In the genomic region with DNA sequence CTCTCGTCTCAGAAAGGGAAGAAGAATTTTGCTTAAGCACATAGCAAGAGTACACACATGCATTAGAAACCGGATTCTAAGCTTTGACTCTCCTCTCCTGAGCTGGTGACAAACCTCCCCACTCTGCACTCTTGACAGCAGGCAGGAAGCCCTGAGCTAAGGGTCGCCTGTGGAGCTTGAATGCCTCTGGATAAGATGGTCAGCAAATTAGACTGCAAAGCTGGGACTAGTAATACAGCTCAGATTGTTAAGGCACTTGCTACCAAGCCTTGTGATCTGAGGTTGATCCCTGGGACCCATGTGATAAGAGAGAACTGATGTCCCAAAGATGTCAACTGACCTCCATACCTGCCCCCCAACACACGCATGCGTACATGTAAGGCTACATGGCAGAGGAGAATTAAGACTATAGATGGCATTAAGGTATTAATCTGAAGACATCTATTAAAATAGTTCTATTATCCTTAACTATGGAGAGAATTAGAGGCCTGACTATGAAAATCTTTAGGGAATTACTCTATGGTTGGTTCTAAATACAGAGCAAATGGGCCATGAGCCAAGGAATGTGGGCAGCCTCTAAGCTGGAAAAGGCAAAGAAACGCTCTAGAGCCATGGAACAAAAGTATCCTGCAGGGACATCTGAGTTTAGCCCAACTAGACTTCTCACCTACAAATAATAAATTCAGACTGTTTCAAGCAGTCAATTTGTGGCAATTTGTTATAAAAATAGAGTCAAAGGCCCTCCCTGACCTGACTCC, we compare ENCODE assay signal across 9 mouse cellular contexts. TPM values are rescaled to one million over a fixed set of nuclear protein-coding genes. Genes with fewer than 3 reads are reported as not detected.
DNase-seq lines count a peak whose midpoint lies in the region; ATAC-seq and TF ChIP-seq lines count a peak whose summit lies in the region.
"Had no signal": no experiment of that assay in that cellular context is flagged by ENCODE, and none has a peak within 500 bp of the region (broad histone marks: within the 10 kb centered on the region; RNA-seq: fewer than 3 reads in every experiment).

No protein-coding gene starts in this region.

- H3K9me3 ChIP-seq in kidney, embryonic 16.5 days (ENCODE audit: low read length): no peaks in the 10 kb centered on the region

- H3K27ac ChIP-seq in kidney, embryonic 16.5 days (ENCODE audit: low read length): peak overlapping the region; percentile 83

- no peak for TF ChIP-seq CTCF in Patski (IDR thresholded peaks at IDR 0.05)

- no peak overlapping the region for H3K4me3 ChIP-seq in kidney, embryonic 16.5 days (ENCODE audit: low read length)

- no peak for DNase-seq in kidney, adult 9 months
- DNase-seq in Patski (ENCODE audit: low read depth, low spot score): no peak
- DNase-seq in heart, adult 8-10 months (ENCODE audit: low spot score): peak; percentile 38
- peak; percentile 27 for DNase-seq in lung, postnatal 10 days
- no peak for DNase-seq in cerebellum, adult 9-11 months
- no peak for DNase-seq in embryo, embryonic 10.5 days (ENCODE audit: low spot score)
- DNase-seq: cerebellum, adult 18-20 months; liver had no signal

- peaks cover 56% of the 10 kb centered on the region for H3K4me1 ChIP-seq in kidney, embryonic 16.5 days (ENCODE audit: insufficient read depth, low read length)

- POLR2A ChIA-PET in Patski (lab: Charles Lee): interaction anchor here (0.6 to 1.2 kb wide), 2 partner anchors 24 to 100 kb away, joined by 3 read pairs; no protein-coding TSS in a partner anchor

- in situ Hi-C loops in Patski (cut with MboI; ENCODE audit: low pct_unique_long_range_greater_than_20kb): no loop called here

- H3K9ac ChIP-seq in kidney, embryonic 16.5 days (replicated peaks; ENCODE audit: low read length): no peak overlapping the region

- WGBS in kidney, embryonic 16.5 days: 54% methylated on average over 6 of the region's 6 CpGs

- CTCF ChIA-PET in Patski (lab: Charles Lee): interaction anchor here (0.7 to 2.8 kb wide), 8 partner anchors 8 to 25 kb away, joined by 3 to 10 read pairs (median 4); a partner anchor contains a TSS

- H3K36me3 ChIP-seq in kidney, embryonic 16.5 days (ENCODE audit: insufficient read depth, low read length): no peaks in the 10 kb centered on the region

- H3K4me2 ChIP-seq in kidney, embryonic 16.5 days (replicated peaks; ENCODE audit: low read depth, low read length): no peak overlapping the region

- ATAC-seq in kidney, embryonic 16.5 days (ENCODE audit: low FRiP score, low TSS enrichment): no peak
- peak; percentile 26 for ATAC-seq in Patski

- no peaks in the 10 kb centered on the region for H3K27me3 ChIP-seq in kidney, embryonic 16.5 days (ENCODE audit: insufficient read depth, low read length)
- H3K27me3 ChIP-seq in Patski: no peaks in the 10 kb centered on the region

RNA-seq across cellular contexts. Expression of a gene that starts 8.6 kb away (rescaled TPM):
- polyA plus RNA-seq in kidney, embryonic 16.5 days (2015; fragmentation: Nextera tagmentation; extraction: Ambion mirVana): 35.3 and 41.1 TPM in 2 replicates
- 126 TPM for polyA plus RNA-seq in Patski (2021)
- total RNA-seq in heart, adult 8-10 months (2022): 10 to 100 TPM; 25.0 to 32.3 (median 27.4) TPM

Comparison
In these comparisons a context has a peak if more than half of its experiments do, and no peak if none do; other contexts are left out.
1. DNase-seq: peak in heart, adult 8-10 months (single experiment) and lung, postnatal 10 days (single experiment); none in kidney, adult 9 months (single experiment), Patski (single experiment), cerebellum, adult 9-11 months (single experiment) and embryo, embryonic 10.5 days (single experiment).